Comparison of ENCODE assay signal across 12 mouse cellular contexts in the genomic region with DNA sequence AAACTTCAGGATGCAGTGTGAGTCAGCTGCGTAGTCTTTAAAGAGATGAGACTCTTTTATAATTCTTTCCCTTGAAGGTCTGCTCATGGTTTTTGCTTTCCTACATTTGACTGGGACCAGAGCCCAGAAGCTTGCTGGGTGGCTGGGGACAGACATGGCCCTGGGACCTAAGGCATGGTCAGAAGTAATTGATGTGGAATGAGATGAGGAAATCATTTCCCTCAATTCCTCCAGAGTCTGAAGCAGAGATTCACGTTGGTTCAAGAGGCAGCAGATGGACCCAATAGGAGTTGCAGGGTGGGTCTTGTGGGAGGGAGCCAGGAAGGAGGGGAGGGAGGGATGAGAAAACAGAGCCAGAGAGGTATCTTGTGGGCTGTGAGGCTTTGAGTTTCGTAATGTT.
A peak's percentile ranks its signal among the peaks of the same experiment; 100 is the strongest.
DNase-seq lines count a peak whose midpoint lies in the region; ATAC-seq lines count a peak whose summit lies in the region.
"Had no signal": no experiment of that assay in that cellular context is flagged by ENCODE, and none has a peak within 500 bp of the region (broad histone marks: within the 10 kb centered on the region; RNA-seq: fewer than 3 reads in every experiment).

No protein-coding gene starts in this region.

- DNase-seq in frontal cortex, postnatal 14 days (ENCODE audit: low spot score in 2 of 2) = no peak
- DNase-seq in hindbrain, embryonic 14.5 days (ENCODE audit: low spot score) = no peak
- DNase-seq in 416B (ENCODE audit: low read depth) = peak; percentile 1
- DNase-seq in cerebellum, adult 9-11 months = peak; percentile 69
- no peak for DNase-seq in right cerebral cortex, adult 18-20 months
- DNase-seq in T-cell, adult 2 months (ENCODE audit: low spot score) = no peak
- DNase-seq: layer of hippocampus, adult 9-11 months; thymus, postnatal 4 days had no signal

- H3K9ac ChIP-seq in hindbrain, embryonic 16.5 days (ENCODE audit: low read depth, low read length) = no peak overlapping the region
- no peak overlapping the region for H3K9ac ChIP-seq in hindbrain, embryonic 14.5 days
- H3K9ac ChIP-seq: stomach, embryonic 15.5 days had no signal

- H3K27ac ChIP-seq in hindbrain, embryonic 16.5 days (ENCODE audit: low read depth, low read length) = peak overlapping the region; percentile 65; the same call in 1 of the 2 replicates
- H3K27ac ChIP-seq in hindbrain, embryonic 14.5 days = no peak overlapping the region
- H3K27ac ChIP-seq: stomach, embryonic 15.5 days had no signal

- no peak overlapping the region for H3K4me2 ChIP-seq in hindbrain, embryonic 16.5 days (ENCODE audit: low read length)
- H3K4me2 ChIP-seq in hindbrain, embryonic 14.5 days (replicated peaks) = no peak overlapping the region
- H3K4me2 ChIP-seq: stomach, embryonic 15.5 days had no signal

- H3K4me3 ChIP-seq in hindbrain, embryonic 16.5 days (ENCODE audit: low read length) = no peak overlapping the region
- H3K4me3 ChIP-seq in hindbrain, embryonic 14.5 days (replicated peaks; ENCODE audit: low read length) = no peak overlapping the region
- H3K4me3 ChIP-seq: stomach, embryonic 15.5 days had no signal

- no peaks in the 10 kb centered on the region for H3K36me3 ChIP-seq in hindbrain, embryonic 16.5 days (ENCODE audit: control insufficient read depth, insufficient read depth, low read length)
- H3K36me3 ChIP-seq in hindbrain, embryonic 14.5 days (replicated peaks; ENCODE audit: control insufficient read depth, insufficient read depth) = no peaks in the 10 kb centered on the region
- H3K36me3 ChIP-seq: stomach, embryonic 15.5 days had no signal

- H3K4me1 ChIP-seq in hindbrain, embryonic 16.5 days (ENCODE audit: control insufficient read depth, insufficient read depth, low read depth, low read length) = peaks cover 8% of the 10 kb centered on the region; the same call in 1 of the 2 replicates
- no peaks in the 10 kb centered on the region for H3K4me1 ChIP-seq in hindbrain, embryonic 14.5 days (replicated peaks; ENCODE audit: control insufficient read depth, insufficient read depth, low read length)
- H3K4me1 ChIP-seq: stomach, embryonic 15.5 days had no signal

- ATAC-seq in frontal cortex, adult (ENCODE audit: low TSS enrichment) = peak; percentile 35
- ATAC-seq in hindbrain, embryonic 16.5 days = no peak
- no peak for ATAC-seq in hindbrain, embryonic 14.5 days (ENCODE audit: low FRiP score)
- ATAC-seq: CD4-positive, CD25-positive, alpha-beta regulatory T cell, adult 4 months had no signal

- no peaks in the 10 kb centered on the region for H3K27me3 ChIP-seq in hindbrain, embryonic 16.5 days (replicated peaks; ENCODE audit: control insufficient read depth, insufficient read depth, low read length)
- no peaks in the 10 kb centered on the region for H3K27me3 ChIP-seq in hindbrain, embryonic 14.5 days (ENCODE audit: control insufficient read depth, insufficient read depth, low read length)
- H3K27me3 ChIP-seq: stomach, embryonic 15.5 days had no signal

- H3K9me3 ChIP-seq in hindbrain, embryonic 16.5 days (ENCODE audit: control insufficient read depth, low read length) = no peaks in the 10 kb centered on the region
- H3K9me3 ChIP-seq in hindbrain, embryonic 14.5 days (ENCODE audit: control insufficient read depth, low read length) = no peaks in the 10 kb centered on the region
- H3K9me3 ChIP-seq: stomach, embryonic 15.5 days had no signal

- WGBS in hindbrain, embryonic 16.5 days = 61% methylated on average over 3 of the region's 3 CpGs
- 75% methylated on average over 3 of the region's 3 CpGs for WGBS in hindbrain, embryonic 14.5 days

Comparison
In these comparisons a context has a peak if more than half of its experiments do, and no peak if none do; other contexts are left out.
1. DNase-seq: peak in 416B (single experiment) and cerebellum, adult 9-11 months (single experiment); none in frontal cortex, postnatal 14 days (0 of 2), hindbrain, embryonic 14.5 days (single experiment), right cerebral cortex, adult 18-20 months (single experiment) and T-cell, adult 2 months (single experiment).